Mouse (Mus musculus) left cerebral cortex, postnatal 4 days (tissue): ENCODE measurements at regions not wholly inside any gene's neighbourhood (a gene's known extent, or its start where the extent isn't known, plus 50 kb on each side); places are given as distances from the start of the nearest gene placed in this dataset.

ENCODE experiments used
- DNase-seq: peaks from one replicate; pipeline ENCODE4 v3.0.0-alpha.2; 2022
- intact Hi-C: fragments of 180-260 bp; cut with DNase I; formaldehyde crosslinking; loops from one replicate; pipeline ENCODE4 v1.15.1; 2025

DNA sequence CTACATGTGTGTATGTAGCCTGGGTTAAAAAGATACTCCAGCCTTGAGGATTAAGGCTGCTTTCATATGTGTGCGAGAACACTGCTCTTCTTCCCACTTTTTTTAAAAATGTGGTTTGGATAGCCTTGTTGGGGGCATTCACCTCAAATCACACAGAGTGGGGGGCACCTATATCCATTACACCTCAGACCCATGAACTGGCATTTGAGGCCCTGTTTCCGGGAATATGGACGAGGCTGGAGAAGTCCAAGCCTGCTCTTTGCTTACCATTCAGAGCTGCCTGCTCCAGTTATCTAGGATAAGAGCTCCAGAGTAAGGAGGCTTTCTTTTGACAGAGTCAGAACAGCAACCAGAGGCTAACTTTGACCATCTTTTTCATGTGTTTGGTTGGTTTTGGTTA lies 61.9 kb upstream of the Ppara start:
- intact Hi-C loops = no loop called here
- no peak for DNase-seq

DNA sequence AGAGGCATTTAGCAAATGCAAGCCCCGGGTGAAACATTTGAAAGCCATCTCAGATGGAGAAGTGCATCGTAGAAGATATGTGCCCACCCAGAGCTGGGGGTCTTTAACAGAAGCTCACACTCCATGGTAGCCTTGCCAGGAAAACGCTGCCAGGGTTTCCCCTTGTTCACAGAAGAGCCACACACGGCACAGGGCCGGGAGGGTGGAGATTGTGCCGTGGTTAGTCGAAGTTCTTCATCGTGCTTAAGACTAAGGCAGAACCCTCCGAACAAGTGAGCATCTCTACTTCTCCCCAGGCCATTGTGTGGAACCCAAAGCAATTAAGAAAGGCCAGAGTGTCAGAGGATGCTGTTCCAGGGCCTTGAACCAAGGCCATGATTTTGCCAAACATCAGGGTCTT lies 61.3 kb upstream of the Ppara start:
- DNase-seq = peak; percentile 31
- intact Hi-C loops = no loop called here

DNA sequence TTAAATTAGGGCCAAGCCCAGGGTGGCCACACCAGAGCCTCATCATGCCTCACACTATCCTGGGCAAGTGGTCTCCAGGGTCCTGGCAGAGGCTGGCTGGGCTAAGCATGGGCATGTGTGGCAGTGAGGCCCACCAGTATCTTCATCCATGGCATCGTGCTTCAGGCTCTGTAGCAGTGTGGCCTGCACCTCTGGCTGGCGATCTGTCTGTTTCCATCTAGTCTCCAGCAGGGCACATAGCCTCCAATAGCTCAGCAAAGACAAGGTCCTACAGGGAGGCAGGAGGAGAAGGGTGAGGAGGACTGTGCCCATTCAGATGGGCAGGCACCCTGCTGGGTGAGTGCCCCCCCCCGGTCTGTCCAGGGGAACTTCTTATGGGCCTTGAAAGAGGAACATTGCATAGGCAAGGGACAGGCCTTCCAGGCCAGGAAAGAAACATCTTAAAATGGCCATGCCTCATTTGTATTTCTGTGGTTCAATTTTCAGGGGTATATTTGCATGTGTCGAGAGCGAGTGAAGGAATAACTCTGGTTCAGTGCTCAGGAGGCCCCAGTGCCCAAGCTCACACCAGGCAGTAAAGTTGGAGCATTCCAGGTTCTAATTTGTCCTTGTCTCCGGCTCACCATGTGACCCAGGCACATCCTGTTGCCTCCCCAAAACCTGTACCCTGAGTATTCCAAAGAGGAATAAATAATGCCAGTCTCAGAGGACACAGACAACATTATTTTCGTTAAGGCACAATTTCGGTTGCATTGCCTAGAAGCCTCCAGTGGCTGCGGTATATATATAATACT lies 60.4 kb upstream of the Ppara start:
- intact Hi-C loops = no loop called here
- peak; percentile 40 for DNase-seq

DNA sequence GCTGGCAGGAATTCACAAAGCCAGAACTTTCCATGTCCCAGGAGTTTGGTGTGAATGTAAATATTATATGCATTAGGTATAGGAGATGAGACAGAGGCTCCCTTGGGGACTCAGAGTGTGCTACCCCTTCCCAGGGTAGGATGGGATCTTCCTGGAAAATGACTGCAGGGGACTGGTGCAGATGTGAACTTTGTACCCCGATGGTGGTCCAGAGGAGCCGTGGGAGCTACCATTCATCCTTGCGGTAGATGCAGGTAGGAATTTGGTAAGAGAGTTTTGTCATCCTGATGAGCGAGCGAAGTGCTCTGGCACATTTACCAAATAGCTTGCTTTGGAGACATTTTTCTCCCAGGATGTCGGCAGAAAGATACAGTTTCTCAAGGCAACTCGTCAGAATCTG lies 59.7 kb upstream of the Ppara start:
- DNase-seq = no peak
- intact Hi-C loops = no loop called here

DNA sequence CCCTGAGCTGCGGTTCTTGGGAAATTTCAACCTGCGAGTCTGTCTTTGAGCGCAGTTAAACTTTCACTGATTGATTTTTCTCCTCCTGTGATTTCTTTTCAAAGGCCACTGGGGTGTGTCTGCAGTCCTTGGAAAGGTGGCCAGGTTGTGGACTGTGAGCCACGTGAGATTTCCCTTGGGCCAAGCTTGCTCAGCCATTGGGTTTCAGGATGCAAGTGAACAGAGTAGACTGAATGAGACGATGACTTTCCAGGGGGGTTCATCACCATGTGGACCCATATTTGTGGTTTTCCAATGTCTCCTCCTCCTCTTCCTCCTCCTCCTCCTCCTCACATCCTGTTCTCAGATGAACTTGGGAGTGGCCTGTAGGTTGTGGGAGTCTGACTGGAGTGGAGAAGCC lies 59.0 kb upstream of the Ppara start:
- DNase-seq = no peak
- intact Hi-C loops = no loop called here

DNA sequence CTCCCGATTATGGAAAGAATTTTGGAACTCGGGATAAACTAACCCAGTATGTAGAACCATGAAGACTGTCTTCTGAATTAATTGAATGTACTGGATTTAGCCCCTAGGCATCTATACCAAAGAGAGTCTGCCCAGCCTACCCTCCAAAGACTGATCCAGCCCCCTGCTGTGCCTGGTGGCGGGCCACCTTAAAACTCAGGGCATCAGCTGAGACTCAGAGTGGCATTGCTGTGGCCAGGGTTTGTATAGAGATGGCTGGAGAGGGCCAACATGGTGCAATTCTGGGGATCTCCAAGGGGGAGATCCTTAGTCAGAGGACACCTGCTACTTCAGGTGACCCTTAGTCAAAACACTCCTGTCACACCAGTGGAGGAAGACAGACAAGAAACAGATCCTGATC lies 58.6 kb upstream of the Ppara start:
- DNase-seq = peak; percentile 52
- intact Hi-C loops = no loop called here

DNA sequence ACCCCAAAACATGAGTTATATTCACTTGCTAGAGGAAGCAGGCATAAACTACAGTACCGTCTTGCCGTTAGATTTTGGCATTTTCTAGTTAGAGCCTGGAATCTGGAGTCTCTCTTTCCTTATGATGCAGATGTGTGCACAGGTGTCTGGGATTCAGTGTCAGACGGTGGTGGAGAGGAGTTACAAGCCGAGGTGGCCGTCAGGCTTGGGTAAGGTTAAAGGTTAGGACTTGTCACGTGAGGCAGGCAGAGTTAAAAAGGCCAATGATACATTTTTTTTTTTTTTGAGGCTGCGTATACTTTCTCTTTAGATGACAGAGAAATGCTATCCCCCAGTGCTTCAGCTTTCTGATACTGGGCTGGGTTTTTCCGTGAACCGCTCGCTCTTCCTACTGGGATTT lies 57.9 kb upstream of the Ppara start:
- no peak for DNase-seq

DNA sequence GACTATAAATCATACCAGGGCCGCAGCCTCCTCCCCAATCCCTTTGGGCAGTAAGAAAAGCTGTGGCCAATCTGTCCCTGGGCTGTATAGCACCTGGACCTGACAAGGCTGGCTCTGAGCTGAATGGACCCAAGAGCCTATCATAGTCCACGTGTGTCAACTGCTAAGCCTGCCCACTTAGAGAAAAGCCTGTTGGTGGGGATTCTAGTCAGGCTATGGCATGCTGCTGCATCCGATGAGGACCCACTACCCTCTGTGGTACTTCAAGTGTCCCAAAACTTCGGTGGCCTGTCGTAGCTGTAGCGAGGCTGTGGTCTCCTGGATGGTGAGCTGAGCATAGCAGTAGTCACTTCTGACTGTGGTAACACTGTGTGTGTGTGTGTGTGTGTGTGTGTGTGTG lies 57.4 kb upstream of the Ppara start:
- intact Hi-C loops = no loop called here
- DNase-seq = no peak

More for the DNA sequence above, 57.9 kb upstream of the Ppara start:
- intact Hi-C loops = no loop called here

DNA sequence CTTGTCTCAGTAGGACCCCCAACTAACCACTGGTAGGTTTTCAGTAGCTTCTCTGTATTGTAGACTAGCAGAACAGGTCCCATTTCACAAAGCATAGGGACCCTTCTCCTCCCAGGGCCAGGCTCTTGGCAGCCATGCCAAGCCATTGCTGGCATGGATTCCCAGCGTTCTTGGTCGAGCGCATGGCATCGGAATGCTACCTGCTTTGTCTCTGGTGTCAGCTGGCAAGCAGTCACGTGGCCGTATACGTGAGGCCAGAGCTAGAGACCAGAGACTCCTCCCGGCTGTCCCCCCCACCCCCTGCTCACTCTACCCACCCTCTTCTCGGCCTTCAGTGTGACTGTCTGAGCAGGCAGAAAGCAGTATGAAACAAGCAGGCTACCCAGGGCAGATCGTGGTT lies 56.9 kb upstream of the Ppara start:
- DNase-seq = peak; percentile 88
- intact Hi-C loops = no loop called here

DNA sequence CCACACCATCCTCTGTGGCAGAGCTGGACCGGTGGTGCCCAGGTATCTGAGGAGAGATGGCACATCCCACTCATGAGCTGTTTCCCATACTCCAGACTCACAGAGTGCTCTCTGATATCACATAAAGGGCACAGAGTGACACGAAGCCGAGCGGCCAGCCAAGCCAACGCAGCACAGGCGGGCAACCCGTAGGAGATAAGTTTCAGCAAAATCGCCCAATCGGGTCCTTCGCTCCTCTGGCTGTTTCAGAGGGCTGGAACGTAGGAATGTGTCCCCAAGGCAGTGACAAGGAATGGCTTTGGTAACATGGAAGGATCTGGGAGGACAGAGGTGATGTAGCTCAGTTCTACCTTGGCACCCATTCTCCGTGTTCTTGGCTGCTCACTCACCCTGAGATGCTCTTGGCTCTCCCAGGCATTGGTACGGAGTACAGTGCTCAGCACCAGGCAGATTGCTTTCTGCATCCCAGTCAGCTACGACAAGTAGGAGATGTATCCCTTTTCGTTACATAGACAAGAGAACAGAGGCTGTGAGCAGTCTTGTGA lies 56.4 kb upstream of the Ppara start:
- intact Hi-C loops = no loop called here

DNA sequence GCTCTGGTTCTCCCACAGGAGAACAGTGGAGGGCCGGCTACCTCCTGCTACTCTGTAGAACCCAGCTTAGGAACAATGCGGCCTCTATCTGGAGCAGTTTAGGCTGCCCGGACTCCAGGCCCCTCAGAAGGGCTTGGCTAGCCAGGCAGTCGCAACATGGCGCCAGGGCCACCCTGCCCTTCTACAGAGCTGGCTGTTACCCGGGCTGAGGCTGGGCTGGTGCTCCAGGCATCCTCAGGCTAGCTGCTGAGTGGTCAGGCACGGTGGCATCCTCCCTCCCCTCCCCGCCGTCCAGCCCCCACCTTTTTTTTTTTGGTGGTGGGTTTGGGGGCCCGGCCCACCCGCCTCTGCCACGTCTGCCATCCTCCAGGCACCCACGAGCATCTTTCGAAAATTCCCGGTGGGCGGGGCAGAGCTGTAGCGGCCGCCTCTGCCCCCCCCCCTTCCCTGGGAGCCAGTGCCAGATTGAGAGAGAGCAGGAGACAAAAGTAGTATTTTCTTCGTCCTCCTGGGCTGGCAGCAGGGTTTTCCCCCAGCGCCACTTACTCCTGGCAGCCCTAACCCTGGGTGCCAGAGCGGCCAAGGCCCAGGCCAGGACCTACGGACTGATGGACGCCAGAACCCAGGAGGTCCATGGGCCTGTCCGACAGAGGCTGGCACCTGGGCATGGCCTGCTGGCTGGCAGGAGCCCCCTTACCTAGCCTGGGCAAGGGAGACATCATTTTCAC lies 55.6 kb upstream of the Ppara start:
- peak; percentile 86 for DNase-seq
- intact Hi-C loops = no loop called here

More for the DNA sequence above, 56.4 kb upstream of the Ppara start:
- no peak for DNase-seq

DNA sequence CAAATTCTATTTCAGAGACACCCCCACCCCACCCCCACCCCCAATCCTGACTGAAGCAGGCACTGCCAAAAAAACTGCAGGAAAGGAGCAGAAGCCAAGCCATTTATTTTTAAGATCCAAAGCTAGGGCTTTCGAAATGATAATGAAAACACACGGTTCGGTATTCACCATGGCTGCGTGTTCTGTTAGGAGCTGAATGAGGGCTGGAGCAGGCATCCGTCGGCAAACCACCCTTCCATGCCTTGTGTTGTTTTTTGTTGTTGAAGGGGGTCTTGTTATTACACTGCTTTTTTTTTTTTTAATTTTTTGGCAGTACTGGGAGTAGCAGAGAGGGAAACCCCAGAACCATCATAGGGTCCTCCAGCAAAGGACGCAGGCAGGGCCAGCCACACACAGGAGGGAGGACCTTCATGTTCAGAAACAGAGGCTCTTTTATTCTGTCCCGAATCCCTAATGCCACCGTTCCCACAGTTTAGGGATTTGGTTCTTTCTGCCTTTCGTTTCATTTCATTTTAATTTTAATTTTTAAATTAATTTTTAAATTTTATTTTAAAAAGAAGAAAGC lies 54.8 kb upstream of the Ppara start:
- intact Hi-C loops = no loop called here
- DNase-seq = no peak

DNA sequence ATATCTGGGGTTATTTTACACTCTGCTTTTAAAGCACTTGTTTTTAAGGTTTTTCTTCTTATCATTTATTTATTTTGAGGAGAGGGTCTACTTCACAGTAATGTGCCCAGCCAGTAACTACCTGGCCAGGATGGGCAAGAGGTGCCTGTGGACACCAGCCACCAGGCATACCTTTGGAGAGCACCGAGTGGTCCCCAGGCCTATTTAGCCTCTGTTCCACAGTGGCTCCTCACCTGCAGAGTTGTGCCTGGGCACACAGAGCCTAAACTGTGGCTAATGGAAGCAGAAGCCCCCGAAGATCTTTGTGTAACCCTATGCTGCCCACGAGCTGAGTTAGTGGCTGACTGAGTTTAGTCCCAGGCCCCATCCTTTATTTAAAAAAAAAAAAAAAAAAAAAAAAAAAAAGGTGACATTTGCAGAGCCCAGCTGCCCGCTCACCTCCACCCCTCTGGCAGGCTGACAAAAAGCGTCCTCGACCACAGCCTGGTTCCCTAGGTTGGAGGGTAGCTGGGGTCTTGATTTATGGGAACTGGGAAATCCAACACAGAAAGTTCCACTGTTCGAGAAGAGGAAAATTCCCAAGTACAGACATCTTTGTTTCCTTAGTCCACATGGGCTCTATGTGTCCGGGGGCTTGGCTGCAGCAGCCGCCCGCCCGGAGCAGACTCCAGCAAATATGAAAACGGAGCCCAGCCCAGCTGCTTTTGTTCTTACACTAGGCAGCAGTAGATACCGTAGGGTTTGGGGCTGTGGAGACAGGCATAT lies 54.1 kb upstream of the Ppara start:
- no peak for DNase-seq
- intact Hi-C loops = no loop called here

DNA sequence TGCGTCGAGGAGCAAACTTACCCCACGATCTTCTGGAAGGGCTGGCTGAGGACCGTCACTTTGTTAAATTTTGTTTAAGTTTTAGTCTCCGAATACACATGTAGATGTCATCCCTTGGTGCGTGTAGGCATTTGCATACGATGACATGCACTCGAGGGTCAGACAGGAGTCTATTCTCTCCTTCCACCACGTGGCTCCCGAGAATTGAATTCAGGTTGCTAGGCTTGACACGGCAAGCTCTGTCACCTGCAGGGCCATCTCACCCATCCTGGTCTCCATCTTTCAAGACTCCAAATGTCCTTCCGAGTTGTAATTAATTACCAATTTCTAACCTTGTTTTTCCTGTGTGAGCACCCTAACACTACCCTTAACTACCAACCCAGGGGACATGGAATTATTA lies 52.7 kb upstream of the Ppara start:
- intact Hi-C loops = no loop called here
- no peak for DNase-seq

DNA sequence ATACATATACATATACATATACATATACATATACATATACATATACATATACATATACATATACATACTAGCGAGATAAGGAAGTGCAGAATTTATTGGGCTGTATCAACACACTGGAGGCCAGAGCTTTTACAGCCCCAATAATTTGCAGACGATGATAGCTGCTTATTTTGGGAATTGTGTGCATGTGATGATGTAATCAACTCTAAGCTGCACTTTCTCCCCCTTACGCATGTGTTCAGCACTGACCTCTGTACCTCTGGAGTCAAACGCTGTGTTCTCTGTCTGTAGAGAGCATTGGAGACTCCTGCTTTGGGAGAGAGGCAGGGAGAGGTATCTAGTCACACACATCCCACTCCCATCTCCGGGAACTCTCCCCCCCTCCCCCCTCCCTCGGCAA lies 52.0 kb upstream of the Ppara start:
- DNase-seq = no peak
- intact Hi-C loops = no loop called here

DNA sequence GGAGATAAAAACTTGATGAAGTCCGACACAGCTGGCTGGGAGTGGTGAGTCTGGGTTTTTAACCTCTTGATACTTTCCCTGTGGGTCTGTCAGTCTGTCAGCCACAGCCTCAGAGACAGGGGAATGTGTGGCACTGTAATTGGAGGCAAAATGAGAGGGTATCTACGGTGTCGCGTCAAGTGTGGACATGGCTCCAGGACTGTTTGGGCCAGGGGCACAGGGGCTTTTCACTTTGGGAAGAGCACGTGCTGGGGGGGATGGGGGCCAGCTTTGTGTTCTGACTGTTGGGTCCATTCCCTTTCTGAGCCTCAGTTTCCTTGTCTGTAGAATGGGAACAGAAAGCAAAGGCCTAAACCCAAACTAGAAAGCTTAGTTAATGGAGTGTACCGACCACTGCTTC lies 51.5 kb upstream of the Ppara start:
- intact Hi-C loops = no loop called here

DNA sequence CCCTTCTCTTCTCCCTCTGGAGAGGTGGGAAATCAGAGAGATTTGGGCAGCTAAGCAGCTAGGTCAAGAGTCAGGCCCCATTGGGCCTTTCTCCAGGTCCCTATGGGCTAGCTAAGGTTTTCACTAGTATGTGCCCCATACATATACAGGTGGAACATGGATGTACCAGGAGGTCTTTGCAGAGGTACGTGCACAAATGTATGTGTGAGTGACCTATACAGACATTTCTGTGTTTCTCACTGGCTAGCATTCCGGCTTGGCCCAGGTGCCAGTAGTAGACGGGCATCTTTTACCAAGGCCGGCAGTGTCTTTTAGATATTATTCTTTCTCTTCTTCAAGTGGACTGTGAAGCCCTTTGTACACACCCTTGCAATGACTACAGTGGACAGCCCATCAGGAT lies 51.1 kb upstream of the Ppara start:
- intact Hi-C loops = no loop called here
- no peak for DNase-seq

More for the DNA sequence above, 51.5 kb upstream of the Ppara start:
- no peak for DNase-seq

DNA sequence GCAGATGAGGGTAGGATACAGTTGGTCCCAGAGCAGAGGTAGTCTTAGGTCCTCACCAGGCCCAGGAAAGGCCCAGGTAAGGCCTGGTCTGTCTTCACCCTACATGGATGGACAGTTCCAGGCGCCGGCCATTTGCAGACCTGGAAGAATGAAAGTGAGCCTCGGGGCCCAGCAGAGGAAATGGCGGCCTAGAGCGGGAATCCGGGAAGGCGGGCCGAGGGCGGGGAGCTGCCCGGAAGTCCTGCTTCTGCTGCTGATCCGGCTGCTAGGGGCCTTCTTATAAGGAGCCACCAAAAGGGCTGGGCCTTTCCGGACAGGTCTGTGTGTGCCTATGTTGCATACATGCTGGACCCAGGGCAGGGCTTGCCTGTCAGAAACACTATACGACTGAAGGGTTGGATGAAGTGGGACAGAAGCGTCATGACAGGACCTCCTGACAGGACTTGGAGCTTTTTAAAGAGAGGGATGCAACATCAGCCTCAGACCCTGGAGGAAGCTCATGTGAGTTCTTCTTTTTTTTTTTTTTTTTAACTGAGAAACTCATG lies 50.5 kb upstream of the Ppara start:
- no peak for DNase-seq
- intact Hi-C loops = no loop called here

DNA sequence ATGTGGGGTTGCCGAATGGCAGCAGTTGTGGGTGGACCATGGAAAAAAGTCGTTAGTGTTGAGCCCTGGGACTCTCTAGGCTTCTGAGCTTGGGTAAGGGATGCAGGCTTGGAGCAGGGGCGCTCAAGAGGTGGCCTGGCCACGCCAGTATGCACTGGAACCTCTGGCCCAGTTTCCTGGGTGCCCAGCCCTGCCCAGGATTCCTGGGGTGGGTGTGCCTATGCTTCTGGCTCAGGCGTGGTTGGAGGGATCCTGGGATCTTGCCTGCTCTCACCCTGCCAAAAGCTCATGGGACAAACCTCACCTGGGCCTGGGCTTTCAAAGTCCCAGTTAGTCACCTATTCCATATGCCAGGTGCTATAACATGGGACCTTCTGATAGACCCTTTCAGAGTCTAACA lies 49.9 kb upstream of the Ppara start:
- intact Hi-C loops = no loop called here
- no peak for DNase-seq
